Mouse (Mus musculus): ENCODE data around the gene Gm3573. TPM values are rescaled to one million over a fixed set of nuclear protein-coding genes. Genes with fewer than 3 reads are reported as not detected.
"Not testable (repeated sequence)": the region's sequence is repeated elsewhere in the genome, so short reads cannot be mapped to it uniquely, and the experiment has no call there.

Gene Gm3573
- total RNA-seq (2015; ENCODE audit: low replicate concordance) (not detected in 2 replicates), total RNA-seq (2017; ENCODE audit: low replicate concordance) (not detected in 2 replicates)

- not testable (repeated sequence) for ATAC-seq (replicated peaks; ENCODE audit: low FRiP score, poor library complexity, severe bottlenecking)
These were observed at the start of gene Gm3573 for GRCm38 (mm10) chr14:42190691-42191090. TSS of gene Gm3573 (minus strand) at chr14:42190791.

GRCm38 (mm10) chr14:42216766-42217537 lies 26.4 kb upstream of the Gm3573 start:
- ATAC-seq (replicated peaks; ENCODE audit: low FRiP score, poor library complexity, severe bottlenecking), result not testable (repeated sequence)

- ATAC-seq (replicated peaks; ENCODE audit: low FRiP score, poor library complexity, severe bottlenecking), result not testable (repeated sequence)
These were observed 6.7 kb downstream of the Gm3573 start for GRCm38 (mm10) chr14:42183936-42184335.

- not testable (repeated sequence) for ATAC-seq (replicated peaks; ENCODE audit: low FRiP score, poor library complexity, severe bottlenecking)
These were observed 28.1 kb downstream of the Gm3573 start, which contains the start of gene Gm17027 for GRCm38 (mm10) chr14:42162522-42162921. TSS of gene Gm17027 (minus strand) at chr14:42162622.

Other genes with a start within 250 kb of the Gm3573 start
- not detected in 2 replicates for gene 1700024B05Rik, start 246.8 kb downstream of the Gm3573 start, total RNA-seq (2015; ENCODE audit: low replicate concordance)
- not detected in 2 replicates for gene 1700024B05Rik, start 246.8 kb downstream of the Gm3573 start, total RNA-seq (2017; ENCODE audit: low replicate concordance)
- not detected in 2 replicates for gene Gm6401, start 222.9 kb downstream of the Gm3573 start, total RNA-seq (2015; ENCODE audit: low replicate concordance)
- not detected in 2 replicates for gene Gm6401, start 222.9 kb downstream of the Gm3573 start, total RNA-seq (2017; ENCODE audit: low replicate concordance)
- not detected in 2 replicates for gene Gm3543, start 207.5 kb downstream of the Gm3573 start, total RNA-seq (2015; ENCODE audit: low replicate concordance)
- not detected in 2 replicates for gene Gm3543, start 207.5 kb downstream of the Gm3573 start, total RNA-seq (2017; ENCODE audit: low replicate concordance)
- gene Gm7951, start 73.4 kb downstream of the Gm3573 start, total RNA-seq (2015; ENCODE audit: low replicate concordance), result not detected in 2 replicates
- not detected in 2 replicates for gene Gm7951, start 73.4 kb downstream of the Gm3573 start, total RNA-seq (2017; ENCODE audit: low replicate concordance)
- gene Gm17027, start 28.2 kb downstream of the Gm3573 start, total RNA-seq (2015; ENCODE audit: low replicate concordance), result not detected in 2 replicates
- not detected in 2 replicates for gene Gm17027, start 28.2 kb downstream of the Gm3573 start, total RNA-seq (2017; ENCODE audit: low replicate concordance)
- not detected in 2 replicates for gene Gm17026, start 69.3 kb upstream of the Gm3573 start, total RNA-seq (2015; ENCODE audit: low replicate concordance)
- gene Gm17026, start 69.3 kb upstream of the Gm3573 start, total RNA-seq (2017; ENCODE audit: low replicate concordance), result not detected in 2 replicates
- not detected in 2 replicates for gene Gm9611, start 106.6 kb upstream of the Gm3573 start, total RNA-seq (2015; ENCODE audit: low replicate concordance)
- gene Gm9611, start 106.6 kb upstream of the Gm3573 start, total RNA-seq (2017; ENCODE audit: low replicate concordance), result not detected in 2 replicates
- gene Gm7995, start 119.4 kb upstream of the Gm3573 start, total RNA-seq (2015; ENCODE audit: low replicate concordance), result not detected in 2 replicates
- not detected in 2 replicates for gene Gm7995, start 119.4 kb upstream of the Gm3573 start, total RNA-seq (2017; ENCODE audit: low replicate concordance)
- not detected in 2 replicates for gene Gm8005, start 248.9 kb upstream of the Gm3573 start, total RNA-seq (2015; ENCODE audit: low replicate concordance)
- gene Gm8005, start 248.9 kb upstream of the Gm3573 start, total RNA-seq (2017; ENCODE audit: low replicate concordance), result not detected in 2 replicates

All from erythroblast, adult 5-6 weeks (primary cell).